ENCODE assay signal across 8 mouse cellular contexts in the genomic region with DNA sequence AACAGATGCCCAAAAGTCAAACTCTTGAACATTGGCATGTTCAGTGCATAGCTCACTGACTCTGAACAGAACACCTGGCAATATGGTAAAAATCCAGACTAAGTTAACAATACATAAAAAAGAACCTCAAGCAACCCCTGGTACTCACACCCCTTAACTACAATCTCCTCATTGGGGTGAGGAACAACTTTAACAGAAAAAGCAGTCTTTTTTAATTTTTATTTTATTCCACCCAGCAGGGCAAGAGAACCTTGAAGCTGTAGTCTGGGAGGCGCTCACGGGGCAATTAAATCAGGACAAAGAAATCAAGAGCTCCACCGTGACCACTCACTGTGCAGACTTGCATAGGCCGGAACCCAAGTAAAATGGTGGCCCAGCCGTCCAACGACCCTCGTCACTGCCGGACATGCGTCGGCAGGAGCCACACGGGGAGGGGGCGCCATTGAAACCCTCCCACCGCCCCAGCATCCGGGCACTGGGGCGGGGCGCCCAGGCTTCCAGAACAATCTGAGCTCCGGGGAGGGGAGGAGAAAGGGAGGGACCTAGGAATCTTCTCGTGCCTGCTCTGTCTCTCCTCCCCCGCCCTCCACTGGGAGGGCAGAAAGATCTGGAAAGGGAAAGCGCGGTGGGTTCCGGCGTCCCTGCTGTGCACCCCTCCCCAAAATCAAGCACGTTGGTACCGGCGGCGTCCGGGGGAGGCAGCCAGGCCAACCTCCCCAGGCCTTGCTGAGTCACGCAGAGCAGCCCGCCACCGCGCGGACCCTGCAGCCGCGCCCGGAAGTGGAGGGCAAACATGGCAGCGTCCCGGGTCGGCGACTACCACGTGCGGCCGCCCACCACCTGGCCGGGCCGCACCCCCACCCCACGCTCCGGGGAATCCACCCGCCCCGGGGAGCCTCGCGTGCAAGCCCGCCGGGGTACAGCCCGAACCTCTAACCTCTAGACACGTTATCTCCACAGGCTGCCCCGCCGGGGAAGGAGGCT. TPM values are rescaled to one million over a fixed set of nuclear protein-coding genes. Genes with fewer than 3 reads are reported as not detected.
DNase-seq lines count a peak whose midpoint lies in the region; ATAC-seq and TF ChIP-seq lines count a peak whose summit lies in the region.

No protein-coding gene starts in this region.

- intact Hi-C loops in heart, postnatal 25 days (cut with DNase I) = no loop called here

- under 1% methylated on average over 57 of the region's 57 CpGs for WGBS in forebrain, embryonic 15.5 days
- under 1% methylated on average over 56 of the region's 57 CpGs for WGBS in lung, adult 2 months
- WGBS in neural tube, embryonic 15.5 days = under 1% methylated on average over 55 of the region's 57 CpGs

- H3K4me2 ChIP-seq in forebrain, embryonic 15.5 days (replicated peaks) = peak overlapping the region; percentile 95
- peak overlapping the region; percentile 76 for H3K4me2 ChIP-seq in neural tube, embryonic 15.5 days

- peak; percentile 51 for ATAC-seq in forebrain, embryonic 15.5 days (replicated peaks)
- ATAC-seq in neural tube, embryonic 15.5 days (ENCODE audit: low FRiP score) = peak; percentile 49

- in situ Hi-C loops in ES-E14 (cut with MboI; ENCODE audit: low sequenced_read_pairs in 2 of 2, unreplicated experiment in 2 of 2) = no loop called here

- H3K36me3 ChIP-seq in ES-E14 (ENCODE audit: control insufficient read depth, insufficient read depth, low read length, poor library complexity, severe bottlenecking) = peaks cover 52% of the 10 kb centered on the region
- peaks cover 44% of the 10 kb centered on the region for H3K36me3 ChIP-seq in forebrain, embryonic 15.5 days
- H3K36me3 ChIP-seq in neural tube, embryonic 15.5 days = peaks cover 44% of the 10 kb centered on the region

- H3K9ac ChIP-seq in ES-E14 (ENCODE audit: insufficient read depth, low read depth, low read length, poor library complexity, severe bottlenecking) = peak overlapping the region; percentile 99
- peak overlapping the region; percentile 95 for H3K9ac ChIP-seq in forebrain, embryonic 15.5 days (replicated peaks)
- peak overlapping the region; percentile 100 for H3K9ac ChIP-seq in neural tube, embryonic 15.5 days (replicated peaks)

- H3K4me3 ChIP-seq in ES-E14 (ENCODE audit: insufficient read depth in 1 of 2, low read depth in 1 of 2, low read length in 2 of 2, poor library complexity in 1 of 2, severe bottlenecking in 1 of 2) = peak overlapping the region; percentile 90 to 95
- peak overlapping the region; percentile 89 for H3K4me3 ChIP-seq in forebrain, embryonic 15.5 days
- peak overlapping the region; percentile 87 for H3K4me3 ChIP-seq in lung, adult 2 months (replicated peaks; ENCODE audit: extremely low read depth, low read depth, low read length)
- peak overlapping the region; percentile 99 for H3K4me3 ChIP-seq in neural tube, embryonic 15.5 days (replicated peaks)

- TF ChIP-seq CTCF in lung, adult 2 months (IDR thresholded peaks at IDR 0.05; ENCODE audit: insufficient read depth, low read length) = no peak

- no peaks in the 10 kb centered on the region for H3K27me3 ChIP-seq in forebrain, embryonic 15.5 days
- H3K27me3 ChIP-seq in neural tube, embryonic 15.5 days (replicated peaks) = no peaks in the 10 kb centered on the region

- H3K4me1 ChIP-seq in ES-E14 (ENCODE audit: control insufficient read depth in 2 of 2, insufficient read depth in 2 of 2, low read length in 2 of 2, poor library complexity in 1 of 2) = peaks cover 0 to 3% of the 10 kb centered on the region in 2 experiments; a peak in 1 of 4 replicates
- peaks cover 41% of the 10 kb centered on the region for H3K4me1 ChIP-seq in forebrain, embryonic 15.5 days
- peaks cover 3% of the 10 kb centered on the region for H3K4me1 ChIP-seq in lung, adult 2 months (ENCODE audit: control insufficient read depth, insufficient read depth, low read length)
- H3K4me1 ChIP-seq in neural tube, embryonic 15.5 days = peaks cover 60% of the 10 kb centered on the region

- no peak for DNase-seq in ES-E14 (ENCODE audit: low read depth, low spot score)
- DNase-seq in cerebellum, adult 18-20 months = peak; percentile 71 to 74
- DNase-seq in heart, postnatal 25 days (ENCODE audit: low spot score) = peak; percentile 75
- peak; percentile 77 to 79 for DNase-seq in layer of hippocampus, adult 18-20 months (ENCODE audit: low spot score in 2 of 2)
- peak; percentile 85 for DNase-seq in lung, adult 2 months
- DNase-seq in thymus, postnatal 0 days (ENCODE audit: low spot score) = peak; percentile 76

- H3K9me3 ChIP-seq in ES-E14 (ENCODE audit: control insufficient read depth, insufficient read depth, low read depth, low read length) = no peaks in the 10 kb centered on the region
- H3K9me3 ChIP-seq in forebrain, embryonic 15.5 days = no peaks in the 10 kb centered on the region
- H3K9me3 ChIP-seq in neural tube, embryonic 15.5 days (replicated peaks) = no peaks in the 10 kb centered on the region

- peak; percentile 74; the same call in 1 of the 2 replicates for TF ChIP-seq POLR2A in lung, adult 2 months (IDR thresholded peaks at IDR 0.05; ENCODE audit: borderline replicate concordance, extremely low read depth, low read depth, low read length)

- peak overlapping the region; percentile 99 for H3K27ac ChIP-seq in ES-E14 (ENCODE audit: insufficient read depth, low read depth, low read length, poor library complexity, severe bottlenecking)
- H3K27ac ChIP-seq in forebrain, embryonic 15.5 days (replicated peaks) = peak overlapping the region; percentile 100
- H3K27ac ChIP-seq in neural tube, embryonic 15.5 days (replicated peaks) = peak overlapping the region; percentile 100

TF ChIP-seq in ES-E14, 5 proteins besides CTCF, POLR2A, EP300 and RAD21:
- TF ChIP-seq HCFC1 (IDR thresholded peaks at IDR 0.05; ENCODE audit: borderline replicate concordance, insufficient read depth, low read length) (no peak), MAFK (IDR thresholded peaks at IDR 0.05; ENCODE audit: insufficient read depth, low read depth, low read length) (peak; percentile 70)

RNA-seq across cellular contexts. Expression of gene Hsp90ab1, which starts 0.7 kb away (rescaled TPM):
- 1,660 and 1,758 TPM in 2 replicates for total RNA-seq in ES-E14 (2012; rRNA removed)
- polyA plus RNA-seq in forebrain, embryonic 15.5 days (2015; fragmentation: Nextera tagmentation; extraction: Ambion mirVana) = 1,627 and 1,637 TPM in 2 replicates
- 1,000 to 10,000 TPM; 1,042 to 1,257 TPM for total RNA-seq in heart, postnatal 25 days (2021)
- total RNA-seq in layer of hippocampus, adult 18-20 months (2021) = 1,000 to 10,000 TPM; 1,799 to 1,827 TPM
- 212 and 340 TPM in 2 replicates for polyA plus RNA-seq in lung, adult 2 months (2012; rRNA removed)
- 1,466 and 1,575 TPM in 2 replicates for polyA plus RNA-seq in neural tube, embryonic 15.5 days (2015; fragmentation: Nextera tagmentation; extraction: Ambion mirVana)
- polyA plus RNA-seq in thymus, postnatal 0 days (2015; fragmentation: Nextera tagmentation; extraction: Ambion mirVana) = 1,223 and 1,279 TPM in 2 replicates

RNA-seq across cellular contexts. Expression of gene Slc35b2, which starts 8.7 kb away (rescaled TPM):
- total RNA-seq in ES-E14 (2012; rRNA removed) = 96.7 and 98.7 TPM in 2 replicates
- polyA plus RNA-seq in forebrain, embryonic 15.5 days (2015; fragmentation: Nextera tagmentation; extraction: Ambion mirVana) = 97.9 and 99.8 TPM in 2 replicates
- 10 to 100 TPM; 23.7 to 24.3 TPM for total RNA-seq in heart, postnatal 25 days (2021)
- total RNA-seq in layer of hippocampus, adult 18-20 months (2021) = 10 to 100 TPM; 26.2 to 29.9 TPM
- 89.9 and 102 TPM in 2 replicates for polyA plus RNA-seq in lung, adult 2 months (2012; rRNA removed)
- 86.3 and 99.5 TPM in 2 replicates for polyA plus RNA-seq in neural tube, embryonic 15.5 days (2015; fragmentation: Nextera tagmentation; extraction: Ambion mirVana)
- 95.8 and 96.9 TPM in 2 replicates for polyA plus RNA-seq in thymus, postnatal 0 days (2015; fragmentation: Nextera tagmentation; extraction: Ambion mirVana)

RNA-seq across cellular contexts. Expression of gene Nfkbie, which starts 16.9 kb away (rescaled TPM):
- 2.1 and 2.2 TPM in 2 replicates for total RNA-seq in ES-E14 (2012; rRNA removed)
- 4.2 and 4.6 TPM in 2 replicates for polyA plus RNA-seq in forebrain, embryonic 15.5 days (2015; fragmentation: Nextera tagmentation; extraction: Ambion mirVana)
- 1 to 10 TPM; 1.3 to 1.4 TPM for total RNA-seq in heart, postnatal 25 days (2021)
- 1 to 10 TPM; 2.3 to 2.5 TPM for total RNA-seq in layer of hippocampus, adult 18-20 months (2021)
- 7.2 and 7.8 TPM in 2 replicates for polyA plus RNA-seq in lung, adult 2 months (2012; rRNA removed)
- polyA plus RNA-seq in neural tube, embryonic 15.5 days (2015; fragmentation: Nextera tagmentation; extraction: Ambion mirVana) = 4.8 and 10.1 TPM in 2 replicates
- polyA plus RNA-seq in thymus, postnatal 0 days (2015; fragmentation: Nextera tagmentation; extraction: Ambion mirVana) = 70.4 and 80.2 TPM in 2 replicates

RNA-seq across cellular contexts. Expression of gene Tmem151b, which starts 22.9 kb away (rescaled TPM):
- 2.1 and 4.0 TPM in 2 replicates for total RNA-seq in ES-E14 (2012; rRNA removed)
- polyA plus RNA-seq in forebrain, embryonic 15.5 days (2015; fragmentation: Nextera tagmentation; extraction: Ambion mirVana) = 34.5 and 36.2 TPM in 2 replicates
- under 1 TPM in 1 of 2 experiments, not detected in 1; 0.05 TPM for total RNA-seq in heart, postnatal 25 days (2021)
- total RNA-seq in layer of hippocampus, adult 18-20 months (2021) = 100 to 1,000 TPM; 112 to 119 TPM
- 0.11 and 0.17 TPM in 2 replicates for polyA plus RNA-seq in lung, adult 2 months (2012; rRNA removed)
- polyA plus RNA-seq in neural tube, embryonic 15.5 days (2015; fragmentation: Nextera tagmentation; extraction: Ambion mirVana) = 21.2 and 25.6 TPM in 2 replicates
- polyA plus RNA-seq in thymus, postnatal 0 days (2015; fragmentation: Nextera tagmentation; extraction: Ambion mirVana) = 19.0 and 19.6 TPM in 2 replicates

RNA-seq across cellular contexts. Expression of gene Slc29a1, which starts 27.0 kb away (rescaled TPM):
- 321 and 677 TPM in 2 replicates for total RNA-seq in ES-E14 (2012; rRNA removed)
- polyA plus RNA-seq in forebrain, embryonic 15.5 days (2015; fragmentation: Nextera tagmentation; extraction: Ambion mirVana) = 62.5 and 63.7 TPM in 2 replicates
- total RNA-seq in heart, postnatal 25 days (2021) = 10 to 100 TPM; 77.9 to 78.4 TPM
- total RNA-seq in layer of hippocampus, adult 18-20 months (2021) = 10 to 100 TPM; 16.4 to 20.4 TPM
- 185 and 186 TPM in 2 replicates for polyA plus RNA-seq in lung, adult 2 months (2012; rRNA removed)
- polyA plus RNA-seq in neural tube, embryonic 15.5 days (2015; fragmentation: Nextera tagmentation; extraction: Ambion mirVana) = 42.8 and 77.5 TPM in 2 replicates
- polyA plus RNA-seq in thymus, postnatal 0 days (2015; fragmentation: Nextera tagmentation; extraction: Ambion mirVana) = 243 and 252 TPM in 2 replicates
